Mouse (Mus musculus): Measurements from ENCODE around the gene Ifitm2. TPM values are rescaled to one million over a fixed set of nuclear protein-coding genes. Genes with fewer than 3 reads are reported as not detected.
A peak's percentile ranks its signal among the peaks of the same experiment; 100 is the strongest.

The Ifitm2 gene
- polyA plus RNA-seq, 1 experiment from 2014 or later = 384 TPM

GRCm38 (mm10) chr7:140967862-140968591 lies 12.2 kb upstream of the Ifitm2 start:
- Histone ChIP-seq H3K4me1 (replicated peaks) (peaks cover 28% of the 10 kb centered on the region), H3K9ac (no peak overlapping the region), H3K27me3 (no peaks in the 10 kb centered on the region), H3K27ac (replicated peaks) (no peak overlapping the region), H3K36me3 (replicated peaks) (no peaks in the 10 kb centered on the region), H3K4me2 (no peak overlapping the region), H3K9me3 (replicated peaks) (no peaks in the 10 kb centered on the region), H3K4me3 (replicated peaks) (no peak overlapping the region)
- WGBS (ENCODE audit: insufficient replicate concordance) = 13% methylated on average over 14 of the region's 14 CpGs
- ATAC-seq (ENCODE audit: insufficient read depth) = no peak

- H3K27me3 ChIP-seq = no peaks in the 10 kb centered on the region
- peaks cover 28% of the 10 kb centered on the region for H3K4me1 ChIP-seq (replicated peaks)
- H3K27ac ChIP-seq (replicated peaks) = no peak within 1 kb of the TSS
- 63% methylated on average over 4 of the region's 4 CpGs for WGBS (ENCODE audit: insufficient replicate concordance)
- no peak within 1 kb of the TSS for H3K4me3 ChIP-seq (replicated peaks)
- H3K36me3 ChIP-seq (replicated peaks) = no peaks in the 10 kb centered on the region
- ATAC-seq (ENCODE audit: insufficient read depth) = no peak
- H3K9ac ChIP-seq = no peak within 1 kb of the TSS
- no peaks in the 10 kb centered on the region for H3K9me3 ChIP-seq (replicated peaks)
- H3K4me2 ChIP-seq = no peak within 1 kb of the TSS
These were observed 11.1 kb upstream of the Ifitm2 start, which contains the start of gene Ifitm1 for GRCm38 (mm10) chr7:140966921-140967320. Gene Ifitm1, plus strand, starts transcription at chr7:140967221.

- 65% methylated on average over 2 of the region's 2 CpGs for WGBS (ENCODE audit: insufficient replicate concordance)
- Histone ChIP-seq H3K36me3 (replicated peaks) (no peaks in the 10 kb centered on the region), H3K27ac (replicated peaks) (no peak overlapping the region), H3K4me3 (replicated peaks) (no peak overlapping the region), H3K27me3 (no peaks in the 10 kb centered on the region), H3K4me1 (replicated peaks) (0 out of 2 replicates have a peak, but pooled peaks cover under 1% of the 10 kb centered on the region), H3K9ac (no peak overlapping the region), H3K9me3 (replicated peaks) (no peaks in the 10 kb centered on the region), H3K4me2 (no peak overlapping the region)
- no peak for ATAC-seq (ENCODE audit: insufficient read depth)
These were observed 6.9 kb upstream of the Ifitm2 start for GRCm38 (mm10) chr7:140962733-140963132.

- no peak overlapping the region for H3K4me2 ChIP-seq
- H3K36me3 ChIP-seq (replicated peaks) = no peaks in the 10 kb centered on the region
- no peak overlapping the region for H3K27ac ChIP-seq (replicated peaks)
- WGBS (ENCODE audit: insufficient replicate concordance) = 63% methylated on average over 2 of the region's 2 CpGs
- H3K4me3 ChIP-seq (replicated peaks) = no peak overlapping the region
- peaks cover 7% of the 10 kb centered on the region for H3K4me1 ChIP-seq (replicated peaks)
- no peaks in the 10 kb centered on the region for H3K9me3 ChIP-seq (replicated peaks)
- H3K27me3 ChIP-seq = no peaks in the 10 kb centered on the region
- no peak for ATAC-seq (ENCODE audit: insufficient read depth)
- H3K9ac ChIP-seq = no peak overlapping the region
These were observed 5.6 kb upstream of the Ifitm2 start for GRCm38 (mm10) chr7:140961416-140961815.

GRCm38 (mm10) chr7:140960026-140960425 lies 4.2 kb upstream of the Ifitm2 start:
- H3K36me3 ChIP-seq (replicated peaks) = no peaks in the 10 kb centered on the region
- ATAC-seq (ENCODE audit: insufficient read depth) = no peak
- WGBS (ENCODE audit: insufficient replicate concordance) = 47% methylated on average over 5 of the region's 5 CpGs

GRCm38 (mm10) chr7:140959181-140959901 lies 3.6 kb upstream of the Ifitm2 start:
- no peak overlapping the region for H3K4me2 ChIP-seq
- no peak for ATAC-seq (ENCODE audit: insufficient read depth)
- no peaks in the 10 kb centered on the region for H3K9me3 ChIP-seq (replicated peaks)
- no peaks in the 10 kb centered on the region for H3K36me3 ChIP-seq (replicated peaks)
- H3K4me1 ChIP-seq (replicated peaks) = peaks cover 24% of the 10 kb centered on the region
- H3K9ac ChIP-seq = no peak overlapping the region
- 8% methylated on average over 9 of the region's 9 CpGs for WGBS (ENCODE audit: insufficient replicate concordance)
- H3K27ac ChIP-seq (replicated peaks) = no peak overlapping the region
- H3K27me3 ChIP-seq = no peaks in the 10 kb centered on the region
- H3K4me3 ChIP-seq (replicated peaks) = no peak overlapping the region

More at GRCm38 (mm10) chr7:140960026-140960425, 4.2 kb upstream of the Ifitm2 start:
- H3K9me3 ChIP-seq (replicated peaks) = no peaks in the 10 kb centered on the region
- no peaks in the 10 kb centered on the region for H3K27me3 ChIP-seq
- no peak overlapping the region for H3K4me2 ChIP-seq
- no peak overlapping the region for H3K27ac ChIP-seq (replicated peaks)
- H3K9ac ChIP-seq = no peak overlapping the region
- no peak overlapping the region for H3K4me3 ChIP-seq (replicated peaks)
- H3K4me1 ChIP-seq (replicated peaks) = peaks cover 17% of the 10 kb centered on the region

- Histone ChIP-seq H3K9me3 (replicated peaks) (no peaks in the 10 kb centered on the region), H3K9ac (no peak overlapping the region), H3K36me3 (replicated peaks) (0 out of 2 replicates have a peak, but pooled peaks cover 4% of the 10 kb centered on the region), H3K27me3 (no peaks in the 10 kb centered on the region), H3K4me2 (peak overlapping the region; percentile 65; the same call in 1 of the 2 replicates), H3K27ac (replicated peaks) (peak overlapping the region; percentile 77), H3K4me3 (replicated peaks) (no peak overlapping the region), H3K4me1 (replicated peaks) (peaks cover 49% of the 10 kb centered on the region)
- ATAC-seq (ENCODE audit: insufficient read depth) = no peak
- 43% methylated on average over 6 of the region's 6 CpGs for WGBS (ENCODE audit: insufficient replicate concordance)
These were observed 726 bp upstream of the Ifitm2 start for GRCm38 (mm10) chr7:140956556-140956869.

GRCm38 (mm10) chr7:140955342-140955741 lies 445 bp downstream of the Ifitm2 start:
- 0 out of 2 replicates have a peak, but pooled peaks cover 4% of the 10 kb centered on the region for H3K36me3 ChIP-seq (replicated peaks)
- H3K4me2 ChIP-seq = peak overlapping the region; percentile 65
- 1% methylated on average over 17 of the region's 17 CpGs for WGBS (ENCODE audit: insufficient replicate concordance)
- peaks cover 60% of the 10 kb centered on the region for H3K4me1 ChIP-seq (replicated peaks)
- H3K27ac ChIP-seq (replicated peaks) = peak overlapping the region; percentile 77
- H3K9ac ChIP-seq = peak overlapping the region; percentile 37; the same call in 1 of the 2 replicates
- peak overlapping the region; percentile 56 for H3K4me3 ChIP-seq (replicated peaks)
- H3K9me3 ChIP-seq (replicated peaks) = no peaks in the 10 kb centered on the region
- H3K27me3 ChIP-seq = no peaks in the 10 kb centered on the region
- ATAC-seq (ENCODE audit: insufficient read depth) = peak; percentile 29

- Histone ChIP-seq H3K9ac (0 out of 2 replicates have a peak overlapping the region, but pooled peaks have one; percentile 2), H3K36me3 (replicated peaks) (peaks cover 10% of the 10 kb centered on the region; the same call in 1 of the 2 replicates), H3K9me3 (replicated peaks) (no peaks in the 10 kb centered on the region), H3K4me2 (peak overlapping the region; percentile 65), H3K27ac (replicated peaks) (peak overlapping the region; percentile 66), H3K4me3 (replicated peaks) (peak overlapping the region; percentile 56), H3K27me3 (no peaks in the 10 kb centered on the region), H3K4me1 (replicated peaks) (peaks cover 62% of the 10 kb centered on the region)
- WGBS (ENCODE audit: insufficient replicate concordance) = 5% methylated on average over 9 of the region's 9 CpGs
- no peak for ATAC-seq (ENCODE audit: insufficient read depth)
These were observed 1.1 kb downstream of the Ifitm2 start for GRCm38 (mm10) chr7:140954733-140955071.

- H3K4me1 ChIP-seq (replicated peaks) = peaks cover 62% of the 10 kb centered on the region
- H3K4me2 ChIP-seq = peak overlapping the region; percentile 65
- H3K4me3 ChIP-seq (replicated peaks) = peak overlapping the region; percentile 56
- no peaks in the 10 kb centered on the region for H3K27me3 ChIP-seq
- no peaks in the 10 kb centered on the region for H3K9me3 ChIP-seq (replicated peaks)
- peaks cover 16% of the 10 kb centered on the region; the same call in 1 of the 2 replicates for H3K36me3 ChIP-seq (replicated peaks)
- ATAC-seq (ENCODE audit: insufficient read depth) = no peak
- peak overlapping the region; percentile 66 for H3K27ac ChIP-seq (replicated peaks)
- 33% methylated on average over 15 of the region's 15 CpGs for WGBS (ENCODE audit: insufficient replicate concordance)
- H3K9ac ChIP-seq = peak overlapping the region; percentile 2; the same call in 1 of the 2 replicates
These were observed 1.7 kb downstream of the Ifitm2 start for GRCm38 (mm10) chr7:140953800-140954732.
